Mouse (Mus musculus) intestine, embryonic 16.5 days (tissue): ENCODE data around the gene Twistnb. TPM values are rescaled to one million over a fixed set of nuclear protein-coding genes. Genes with fewer than 3 reads are reported as not detected.
A peak's percentile ranks its signal among the peaks of the same experiment; 100 is the strongest.

Source experiments
- ATAC-seq: fragments of 200-750 bp; cut with Nextera tagmentation; 2 replicates; pipeline ENCODE4 v1.8.0; 2017; ENCODE audit warnings: moderate TSS enrichment, moderate library complexity
- H3K27ac ChIP-seq: fragments of 300-500 bp; sonication (generic); 2 replicates; pipeline ENCODE4 v1.5.1; 2014; ENCODE audit warnings: mild to moderate bottlenecking, low read length
- H3K27me3 ChIP-seq: fragments of 300-500 bp; sonication (generic); replicated peaks from 2 replicates; pipeline ENCODE4 v1.6.1; 2014; ENCODE audit warnings: low read length, control low read depth, mixed read lengths; ENCODE audit not compliant: control insufficient read depth, insufficient read depth
- H3K36me3 ChIP-seq: fragments of 300-500 bp; sonication (generic); 2 replicates; pipeline ENCODE4 v1.6.1; 2014; ENCODE audit warnings: low read length, control low read depth; ENCODE audit not compliant: control insufficient read depth, insufficient read depth
- H3K4me1 ChIP-seq: fragments of 300-500 bp; sonication (generic); 2 replicates; pipeline ENCODE4 v1.6.1; 2014; ENCODE audit warnings: low read length, control low read depth, mixed read lengths; ENCODE audit not compliant: control insufficient read depth, insufficient read depth
- H3K4me2 ChIP-seq: fragments of 300-500 bp; sonication (generic); 2 replicates; pipeline ENCODE4 v1.6.1; 2014; ENCODE audit warnings: low read depth, low read length, control low read depth
- H3K4me3 ChIP-seq: fragments of 300-500 bp; sonication (generic); 2 replicates; pipeline ENCODE4 v1.5.1; 2014; ENCODE audit warnings: mild to moderate bottlenecking, low read length
- H3K9ac ChIP-seq: fragments of 300-500 bp; sonication (generic); 2 replicates; pipeline ENCODE4 v1.6.1; 2014; ENCODE audit warnings: low read depth, low read length
- H3K9me3 ChIP-seq: fragments of 300-500 bp; sonication (generic); 2 replicates; pipeline ENCODE4 v1.6.1; 2016; ENCODE audit warnings: low read length, control low read depth; ENCODE audit not compliant: control insufficient read depth
- WGBS: fragments of 180-500 bp; shearing (Covaris S2); extraction: QIAGEN DNeasy Blood & Tissue Kit; methylation state at CpG from one replicate; pipeline ENCODE4 v1.1.7; 2014; 5-methylcytosine and 5-hydroxymethylcytosine counted together
- polyA plus RNA-seq: library from polyadenylated mRNA; unstranded; fragments of >200 nt; fragmentation: Nextera tagmentation; extraction: Ambion mirVana; gene quantifications from 2 replicates; pipeline ENCODE4 v1.2.1, GENCODE M21; 2015

Twistnb gene
- 46.5 and 48.2 TPM in 2 replicates for polyA plus RNA-seq

GRCm38 (mm10) chr12:33429387-33430160 is at the start of gene Twistnb:
TSS of gene Twistnb (plus strand) at chr12:33429635.
- H3K36me3 ChIP-seq: no peaks in the 10 kb centered on the region
- WGBS: under 1% methylated on average over 63 of the region's 66 CpGs
- H3K4me2 ChIP-seq: peak within 1 kb of the TSS; percentile 65
- H3K4me1 ChIP-seq: peaks cover 3% of the 10 kb centered on the region; the same call in 1 of the 2 replicates
- H3K27me3 ChIP-seq: no peaks in the 10 kb centered on the region
- peak within 1 kb of the TSS; percentile 93 for H3K9ac ChIP-seq
- ATAC-seq: peak; percentile 96
- H3K9me3 ChIP-seq: no peaks in the 10 kb centered on the region
- peak within 1 kb of the TSS; percentile 73 for H3K27ac ChIP-seq
- H3K4me3 ChIP-seq: peak within 1 kb of the TSS; percentile 98

- H3K9me3 ChIP-seq: no peaks in the 10 kb centered on the region
- no peaks in the 10 kb centered on the region for H3K4me1 ChIP-seq
- no peaks in the 10 kb centered on the region for H3K36me3 ChIP-seq
- H3K4me2 ChIP-seq: no peak overlapping the region
- 11% methylated on average over 5 of the region's 5 CpGs for WGBS
- H3K9ac ChIP-seq: no peak overlapping the region
- H3K27me3 ChIP-seq: no peaks in the 10 kb centered on the region
- H3K4me3 ChIP-seq: no peak overlapping the region
- peak; percentile 73 for ATAC-seq
- H3K27ac ChIP-seq: no peak overlapping the region
Measured at GRCm38 (mm10) chr12:33388842-33389241, 40.6 kb upstream of the Twistnb start.

DNA sequence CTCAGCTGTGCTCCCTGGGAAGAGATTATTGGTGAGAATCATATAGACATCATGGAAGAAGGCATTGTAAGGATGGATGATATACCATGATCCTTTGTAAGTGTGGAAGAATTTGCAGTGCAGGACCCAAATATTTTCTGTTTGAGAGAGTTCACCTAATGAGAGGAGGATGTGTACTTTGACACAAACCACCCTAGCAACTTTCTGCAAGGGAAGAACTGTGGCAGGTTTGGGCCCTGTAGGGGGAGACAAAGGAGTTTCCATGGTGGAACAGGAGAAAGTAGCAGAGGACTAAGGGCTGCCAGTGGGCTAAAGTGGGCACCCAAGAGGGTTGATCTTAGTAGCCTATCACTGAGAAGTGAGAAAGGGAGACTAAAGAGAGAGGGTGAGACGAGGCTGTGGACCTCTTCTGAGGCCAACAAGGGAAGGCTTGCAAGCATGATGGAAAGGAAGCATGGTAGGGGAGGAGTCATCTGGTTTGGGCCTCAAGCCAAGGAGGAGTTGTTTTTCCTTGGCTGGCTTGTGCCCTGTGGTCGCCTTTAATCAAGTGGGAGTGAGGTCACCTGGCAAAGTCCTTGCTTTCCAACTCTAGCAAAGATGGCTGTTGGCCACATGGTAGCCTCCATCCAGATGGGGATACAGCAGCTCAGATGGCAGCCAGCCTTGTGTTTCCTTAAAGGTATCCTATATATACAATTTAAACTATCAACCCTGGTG is 38.4 kb upstream of the Twistnb start:
- Histone ChIP-seq H3K9me3 (no peaks in the 10 kb centered on the region), H3K4me1 (peaks cover 5% of the 10 kb centered on the region; the same call in 1 of the 2 replicates)
- ATAC-seq: no peak

GRCm38 (mm10) chr12:33394804-33395623 is 34.4 kb upstream of the Twistnb start, which contains the start of gene Efcab10:
TSS of gene Efcab10 (plus strand) at chr12:33394854.
- H3K9ac ChIP-seq: 0 out of 2 replicates have a peak within 1 kb of the TSS, but pooled peaks have one; percentile 41
- H3K4me2 ChIP-seq: peak within 1 kb of the TSS; percentile 47
- WGBS: 13% methylated on average over 24 of the region's 24 CpGs
- H3K27me3 ChIP-seq: no peaks in the 10 kb centered on the region
- H3K9me3 ChIP-seq: no peaks in the 10 kb centered on the region
- no peak for ATAC-seq
- no peaks in the 10 kb centered on the region for H3K36me3 ChIP-seq
- peak within 1 kb of the TSS; percentile 20; the same call in 1 of the 2 replicates for H3K4me3 ChIP-seq
- peaks cover 5% of the 10 kb centered on the region; the same call in 1 of the 2 replicates for H3K4me1 ChIP-seq
- no peak within 1 kb of the TSS for H3K27ac ChIP-seq

More for the DNA sequence above, 38.4 kb upstream of the Twistnb start:
- no peak overlapping the region for H3K27ac ChIP-seq
- no peak overlapping the region for H3K4me2 ChIP-seq
- H3K36me3 ChIP-seq: no peaks in the 10 kb centered on the region
- H3K4me3 ChIP-seq: no peak overlapping the region
- WGBS: 69% methylated on average over 2 of the region's 2 CpGs
- H3K27me3 ChIP-seq: no peaks in the 10 kb centered on the region
- H3K9ac ChIP-seq: no peak overlapping the region

DNA sequence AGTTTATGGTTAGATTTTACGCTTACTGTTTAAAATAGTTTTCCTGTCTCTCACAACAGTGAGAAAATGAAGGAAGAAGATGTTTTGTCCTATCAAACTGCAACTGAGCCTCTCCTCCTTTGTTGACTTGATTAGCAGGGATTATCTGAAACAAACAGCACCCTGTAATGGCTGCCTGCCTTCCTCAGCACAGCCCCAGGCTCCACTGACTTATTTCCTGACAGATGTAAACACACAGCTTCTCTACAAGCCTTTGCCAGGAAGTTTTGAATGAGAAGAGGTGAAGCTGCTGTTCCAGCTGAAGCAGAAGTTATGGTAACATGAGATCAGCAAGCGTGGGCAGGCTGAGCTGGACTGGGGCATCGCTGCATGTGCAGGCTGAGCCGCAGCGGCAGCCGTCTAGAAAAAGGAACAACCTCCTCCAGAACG is 26.2 kb upstream of the Twistnb start:
- no peak for ATAC-seq
- Histone ChIP-seq H3K4me2 (no peak overlapping the region), H3K27me3 (no peaks in the 10 kb centered on the region), H3K27ac (no peak overlapping the region), H3K36me3 (no peaks in the 10 kb centered on the region), H3K4me3 (no peak overlapping the region), H3K4me1 (no peaks in the 10 kb centered on the region), H3K9me3 (no peaks in the 10 kb centered on the region), H3K9ac (no peak overlapping the region)
- 37% methylated on average over 7 of the region's 7 CpGs for WGBS

DNA sequence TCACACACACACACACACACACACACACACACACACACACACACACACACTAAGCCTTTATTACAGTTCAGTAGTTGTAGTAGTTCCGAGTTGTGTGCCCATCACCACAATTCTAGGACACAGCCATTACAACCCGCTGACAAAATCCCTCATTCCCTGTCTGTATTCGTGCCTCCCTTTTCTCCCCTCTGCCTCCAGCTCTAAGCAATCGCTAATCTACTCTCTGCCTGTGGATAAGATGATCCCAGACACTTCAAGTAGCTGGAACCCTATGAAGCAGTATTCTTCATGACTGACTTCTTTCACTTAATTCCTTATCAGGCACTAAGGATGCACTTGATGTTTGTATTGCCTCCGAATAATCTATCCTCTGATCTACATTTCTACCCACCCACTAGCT is 24.4 kb upstream of the Twistnb start:
- ATAC-seq: no peak
- no peaks in the 10 kb centered on the region for H3K36me3 ChIP-seq
- 73% methylated on average over 5 of the region's 5 CpGs for WGBS
- H3K9me3 ChIP-seq: no peaks in the 10 kb centered on the region
- no peaks in the 10 kb centered on the region for H3K4me1 ChIP-seq
- no peak overlapping the region for H3K9ac ChIP-seq
- no peak overlapping the region for H3K4me3 ChIP-seq
- H3K27ac ChIP-seq: no peak overlapping the region
- H3K4me2 ChIP-seq: no peak overlapping the region
- H3K27me3 ChIP-seq: no peaks in the 10 kb centered on the region

DNA sequence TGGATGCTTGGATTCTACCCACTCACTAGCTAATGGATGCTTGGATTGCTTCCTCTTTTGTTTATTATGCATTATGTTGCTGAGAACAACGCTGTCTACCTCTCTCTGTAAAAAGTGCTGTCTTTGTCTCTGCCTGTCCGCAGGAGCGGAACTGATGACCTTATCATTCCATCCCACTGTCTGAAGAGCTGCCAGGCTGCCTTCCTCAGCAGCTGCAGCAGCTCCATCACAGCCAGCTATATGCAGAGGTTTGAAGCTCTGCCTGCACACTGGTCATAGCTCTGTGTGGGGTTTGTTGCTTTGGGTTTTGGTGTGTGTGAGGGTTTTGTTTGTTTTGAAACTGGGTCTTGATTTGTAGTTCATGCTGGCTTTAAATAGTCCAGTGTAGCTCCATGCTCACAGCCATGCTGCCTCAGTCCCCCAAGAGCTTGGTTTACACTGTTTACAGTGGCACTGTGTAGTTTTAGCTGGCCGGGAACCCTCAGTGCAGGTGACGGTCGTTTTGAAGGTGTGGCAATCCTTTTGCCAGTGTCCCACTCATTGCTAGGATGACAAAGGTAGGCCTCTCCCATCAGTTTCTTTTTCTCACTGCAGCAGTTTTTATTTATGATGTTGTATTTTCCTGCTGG is 23.9 kb upstream of the Twistnb start:
- no peaks in the 10 kb centered on the region for H3K36me3 ChIP-seq
- H3K27me3 ChIP-seq: no peaks in the 10 kb centered on the region; the same call in 1 of the 2 replicates
- H3K4me2 ChIP-seq: no peak overlapping the region
- H3K4me3 ChIP-seq: no peak overlapping the region
- no peak overlapping the region for H3K9ac ChIP-seq
- WGBS: 45% methylated on average over 6 of the region's 6 CpGs
- no peak overlapping the region for H3K27ac ChIP-seq
- ATAC-seq: no peak
- no peaks in the 10 kb centered on the region for H3K9me3 ChIP-seq
- no peaks in the 10 kb centered on the region for H3K4me1 ChIP-seq

- ATAC-seq: no peak
- Histone ChIP-seq H3K27ac (no peak overlapping the region), H3K27me3 (no peaks in the 10 kb centered on the region; the same call in 1 of the 2 replicates), H3K9ac (no peak overlapping the region), H3K9me3 (no peaks in the 10 kb centered on the region), H3K4me2 (no peak overlapping the region), H3K4me1 (no peaks in the 10 kb centered on the region), H3K36me3 (no peaks in the 10 kb centered on the region), H3K4me3 (no peak overlapping the region)
- 51% methylated on average over 6 of the region's 6 CpGs for WGBS
Measured at GRCm38 (mm10) chr12:33411580-33412151, 17.8 kb upstream of the Twistnb start.
